Mouse (Mus musculus) megakaryocyte progenitor cell, adult 5-6 weeks (primary cell): Measurements from ENCODE around the gene 2200002D01Rik. TPM values are rescaled to one million over a fixed set of nuclear protein-coding genes. Genes with fewer than 3 reads are reported as not detected.

ENCODE experiments used
- ATAC-seq: replicated peaks from 2 replicates; pipeline ENCODE4 v1.8.0; 2016; ENCODE audit warnings: mild to moderate bottlenecking, moderate TSS enrichment, inconsistent platforms; ENCODE audit not compliant: poor library complexity
- total RNA-seq, 2 experiments: library from RNA; stranded (forward) in 1 of 2; stranded (reverse) in 1 of 2; fragments of 157-497, 149-512 nt in 1 of 2; fragments of 200-1000 nt in 1 of 2; gene quantifications; 2 replicates each; pipeline versions ENCODE4 v1.2.3 to v1.2.4; 2015 to 2017

The 2200002D01Rik gene
- total RNA-seq, 2 experiments from 2014 or later: 0.20 TPM; not detected in 1

GRCm38 (mm10) chr7:29279924-29280323, 31.7 kb upstream of the 2200002D01Rik start:
- ATAC-seq: no peak

- no peak for ATAC-seq
Observed at GRCm38 (mm10) chr7:29279261-29279660, 31.0 kb upstream of the 2200002D01Rik start.

- no peak for ATAC-seq
Observed at GRCm38 (mm10) chr7:29277510-29277909, 29.2 kb upstream of the 2200002D01Rik start.

- ATAC-seq: no peak
Observed at GRCm38 (mm10) chr7:29276715-29277114, 28.4 kb upstream of the 2200002D01Rik start.

- peak; percentile 65 for ATAC-seq
Observed at GRCm38 (mm10) chr7:29271687-29272465, 23.6 kb upstream of the 2200002D01Rik start.

GRCm38 (mm10) chr7:29270445-29270844, 22.2 kb upstream of the 2200002D01Rik start:
- peak; percentile 44 for ATAC-seq

GRCm38 (mm10) chr7:29266931-29267330, 18.7 kb upstream of the 2200002D01Rik start:
- ATAC-seq: no peak

GRCm38 (mm10) chr7:29265636-29266035, 17.4 kb upstream of the 2200002D01Rik start:
- no peak for ATAC-seq

GRCm38 (mm10) chr7:29263831-29264230, 15.6 kb upstream of the 2200002D01Rik start:
- ATAC-seq: no peak

GRCm38 (mm10) chr7:29262151-29262550, 13.9 kb upstream of the 2200002D01Rik start:
- 0 out of 2 replicates have a peak, but pooled peaks have one; percentile 14 for ATAC-seq

GRCm38 (mm10) chr7:29259781-29260730, 11.8 kb upstream of the 2200002D01Rik start:
- no peak for ATAC-seq

GRCm38 (mm10) chr7:29257368-29257767, 9.1 kb upstream of the 2200002D01Rik start:
- no peak for ATAC-seq

GRCm38 (mm10) chr7:29255875-29256274, 7.6 kb upstream of the 2200002D01Rik start:
- ATAC-seq: no peak

- ATAC-seq: peak; percentile 49; the same call in 1 of the 2 replicates
Observed at GRCm38 (mm10) chr7:29253842-29254241, 5.6 kb upstream of the 2200002D01Rik start.

GRCm38 (mm10) chr7:29251166-29251565, 2.9 kb upstream of the 2200002D01Rik start:
- no peak for ATAC-seq

- ATAC-seq: 0 out of 2 replicates have a peak, but pooled peaks have one; percentile 7
Observed at GRCm38 (mm10) chr7:29247706-29248105, 560 bp downstream of the 2200002D01Rik start.

- peak; percentile 76 for ATAC-seq
Observed at GRCm38 (mm10) chr7:29247314-29247700, 959 bp downstream of the 2200002D01Rik start.

- ATAC-seq: no peak
Observed at GRCm38 (mm10) chr7:29246619-29247313, 1.5 kb downstream of the 2200002D01Rik start.

- ATAC-seq: no peak
Observed at GRCm38 (mm10) chr7:29246015-29246414, 2.3 kb downstream of the 2200002D01Rik start.

- peak; percentile 65 for ATAC-seq
Observed at GRCm38 (mm10) chr7:29244732-29245416, 3.4 kb downstream of the 2200002D01Rik start.
